Mouse (Mus musculus) intestine, embryonic 15.5 days (tissue): ENCODE measurements around the gene Actr1a. TPM values are rescaled to one million over a fixed set of nuclear protein-coding genes. Genes with fewer than 3 reads are reported as not detected.

Source experiments
- ATAC-seq: fragments of 200-750 bp; cut with Nextera tagmentation; 2 replicates; pipeline ENCODE4 v1.8.0; 2017; ENCODE audit warnings: moderate TSS enrichment, moderate library complexity
- H3K27ac ChIP-seq: fragments of 300-500 bp; sonication (generic); 2 replicates; pipeline ENCODE4 v1.5.1; 2015; ENCODE audit warnings: mild to moderate bottlenecking, inconsistent platforms
- H3K27me3 ChIP-seq: fragments of 300-500 bp; sonication (generic); replicated peaks from 2 replicates; pipeline ENCODE4 v1.6.1; 2015; ENCODE audit warnings: inconsistent platforms
- H3K36me3 ChIP-seq: fragments of 300-500 bp; sonication (generic); 2 replicates; pipeline ENCODE4 v1.6.1; 2015; ENCODE audit warnings: inconsistent platforms
- H3K4me1 ChIP-seq: fragments of 300-500 bp; sonication (generic); replicated peaks from 2 replicates; pipeline ENCODE4 v1.6.1; 2015; ENCODE audit warnings: inconsistent platforms
- H3K4me2 ChIP-seq: fragments of 300-500 bp; sonication (generic); replicated peaks from 2 replicates; pipeline ENCODE4 v1.6.1; 2015; ENCODE audit warnings: mild to moderate bottlenecking, inconsistent platforms
- H3K4me3 ChIP-seq: fragments of 300-500 bp; sonication (generic); replicated peaks from 2 replicates; pipeline ENCODE4 v1.5.1; 2015; ENCODE audit warnings: inconsistent platforms
- H3K9ac ChIP-seq: fragments of 300-500 bp; sonication (generic); 2 replicates; pipeline ENCODE4 v1.6.1; 2015; ENCODE audit warnings: inconsistent platforms
- H3K9me3 ChIP-seq: fragments of 300-500 bp; sonication (generic); 2 replicates; pipeline ENCODE4 v1.6.1; 2016; ENCODE audit warnings: inconsistent platforms
- WGBS: fragments of 180-500 bp; shearing (Covaris S2); methylation state at CpG from one replicate; pipeline ENCODE4 v1.1.7; 2015; 5-methylcytosine and 5-hydroxymethylcytosine counted together
- polyA plus RNA-seq: library from polyadenylated mRNA; unstranded; fragments of >200 nt; fragmentation: Nextera tagmentation; extraction: Ambion mirVana; gene quantifications from 2 replicates; pipeline ENCODE4 v1.2.1, GENCODE M21; 2015

Gene Actr1a
- polyA plus RNA-seq, 1 experiment from 2014 or later: 114 TPM

DNA sequence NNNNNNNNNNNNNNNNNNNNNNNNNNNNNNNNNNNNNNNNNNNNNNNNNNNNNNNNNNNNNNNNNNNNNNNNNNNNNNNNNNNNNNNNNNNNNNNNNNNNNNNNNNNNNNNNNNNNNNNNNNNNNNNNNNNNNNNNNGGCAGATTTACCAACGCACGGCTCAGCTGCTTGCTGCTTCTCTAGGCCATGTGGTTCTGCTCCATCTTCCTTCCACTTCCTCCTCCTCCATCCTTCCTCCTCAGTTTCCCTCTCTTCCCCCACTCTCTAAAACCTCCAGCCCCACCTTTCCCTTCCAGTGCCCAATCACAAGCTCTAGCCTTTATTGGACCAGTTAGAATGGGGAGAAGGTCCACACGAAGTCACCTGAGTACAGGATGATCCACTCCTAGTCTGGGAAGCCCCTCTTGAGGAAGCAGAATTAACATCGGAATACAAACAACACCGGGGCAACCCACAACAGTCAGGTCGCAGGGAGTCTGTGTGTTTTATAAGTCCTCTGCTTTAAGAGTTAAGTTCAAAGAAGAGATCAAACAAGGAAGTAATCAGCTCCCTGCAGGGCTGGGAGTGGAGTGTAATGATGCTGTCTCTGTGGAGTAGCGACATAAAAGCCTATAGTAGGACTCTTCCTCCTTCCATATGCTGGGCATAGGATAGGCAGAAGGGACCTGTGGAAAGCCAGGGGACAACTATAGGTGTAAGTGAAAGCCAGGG lies 50.7 kb downstream of the Actr1a start:
- 19% methylated on average over 7 of the region's 7 CpGs for WGBS
- Histone ChIP-seq H3K9ac (no peak overlapping the region), H3K27ac (no peak overlapping the region), H3K27me3 (no peaks in the 10 kb centered on the region), H3K4me2 (no peak overlapping the region), H3K36me3 (no peaks in the 10 kb centered on the region), H3K4me1 (peaks cover 12% of the 10 kb centered on the region), H3K9me3 (no peaks in the 10 kb centered on the region), H3K4me3 (no peak overlapping the region)
- no peak for ATAC-seq

DNA sequence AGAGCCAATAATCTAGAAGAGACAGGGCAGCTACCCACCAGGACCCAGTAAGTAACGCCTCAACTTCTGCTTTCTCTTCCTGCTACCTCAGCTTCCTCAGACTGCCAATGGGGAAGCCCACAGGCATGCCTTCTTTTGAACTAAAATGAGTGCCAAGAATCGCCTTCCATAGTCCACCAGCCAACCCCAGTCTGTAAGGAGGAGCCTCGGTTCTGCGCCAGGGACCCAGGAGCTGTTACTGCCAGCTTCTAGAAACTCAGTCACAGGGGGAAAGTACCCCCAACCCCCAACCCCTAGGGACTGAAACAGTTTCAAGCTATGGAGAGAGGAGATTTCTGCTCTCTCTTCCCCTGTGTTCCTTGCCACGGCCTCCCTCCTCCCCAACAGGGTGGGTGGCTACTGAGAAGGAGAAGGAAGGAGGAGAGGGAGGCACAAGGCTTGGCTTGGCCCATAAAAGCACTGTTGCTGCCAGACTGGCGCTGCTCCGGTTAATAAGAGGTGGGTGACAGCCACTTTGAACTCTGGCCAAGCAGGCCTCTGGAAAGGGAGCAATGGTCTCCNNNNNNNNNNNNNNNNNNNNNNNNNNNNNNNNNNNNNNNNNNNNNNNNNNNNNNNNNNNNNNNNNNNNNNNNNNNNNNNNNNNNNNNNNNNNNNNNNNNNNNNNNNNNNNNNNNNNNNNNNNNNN lies 56.1 kb downstream of the Actr1a start:
- ATAC-seq: 0 out of 2 replicates have a peak, but pooled peaks have one; percentile 11
- Histone ChIP-seq H3K9ac (no peak overlapping the region), H3K4me2 (peak overlapping the region; percentile 48; the same call in 1 of the 2 replicates), H3K4me1 (peaks cover 6% of the 10 kb centered on the region), H3K27ac (0 out of 2 replicates have a peak overlapping the region, but pooled peaks have one; percentile 17), H3K9me3 (no peaks in the 10 kb centered on the region), H3K4me3 (no peak overlapping the region), H3K36me3 (no peaks in the 10 kb centered on the region), H3K27me3 (no peaks in the 10 kb centered on the region)
- 64% methylated on average over 7 of the region's 7 CpGs for WGBS

DNA sequence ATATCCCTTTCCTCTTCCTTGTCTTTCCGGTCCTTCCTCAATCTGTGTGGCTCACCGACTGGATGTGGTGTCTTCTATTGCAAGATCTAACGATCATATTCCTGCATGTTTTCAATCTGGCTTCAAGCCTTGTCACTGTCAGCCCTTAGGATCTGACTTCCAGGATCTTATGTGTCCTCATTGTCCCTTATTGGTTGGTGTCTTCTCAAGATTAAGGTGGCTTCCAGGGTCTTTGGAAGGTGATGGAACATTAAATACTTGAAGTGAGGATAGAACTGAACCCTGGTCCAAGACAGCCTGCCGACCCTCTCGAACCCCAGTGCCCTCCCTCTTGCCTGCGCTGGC lies 56.6 kb downstream of the Actr1a start:
- Histone ChIP-seq H3K9me3 (no peaks in the 10 kb centered on the region), H3K27me3 (no peaks in the 10 kb centered on the region), H3K36me3 (no peaks in the 10 kb centered on the region), H3K4me3 (peak overlapping the region; percentile 79), H3K27ac (0 out of 2 replicates have a peak overlapping the region, but pooled peaks have one; percentile 17), H3K4me2 (peak overlapping the region; percentile 48), H3K4me1 (peaks cover 6% of the 10 kb centered on the region), H3K9ac (no peak overlapping the region)
- ATAC-seq: no peak; the same call in 1 of the 2 replicates
- 49% methylated on average over 6 of the region's 6 CpGs for WGBS

DNA sequence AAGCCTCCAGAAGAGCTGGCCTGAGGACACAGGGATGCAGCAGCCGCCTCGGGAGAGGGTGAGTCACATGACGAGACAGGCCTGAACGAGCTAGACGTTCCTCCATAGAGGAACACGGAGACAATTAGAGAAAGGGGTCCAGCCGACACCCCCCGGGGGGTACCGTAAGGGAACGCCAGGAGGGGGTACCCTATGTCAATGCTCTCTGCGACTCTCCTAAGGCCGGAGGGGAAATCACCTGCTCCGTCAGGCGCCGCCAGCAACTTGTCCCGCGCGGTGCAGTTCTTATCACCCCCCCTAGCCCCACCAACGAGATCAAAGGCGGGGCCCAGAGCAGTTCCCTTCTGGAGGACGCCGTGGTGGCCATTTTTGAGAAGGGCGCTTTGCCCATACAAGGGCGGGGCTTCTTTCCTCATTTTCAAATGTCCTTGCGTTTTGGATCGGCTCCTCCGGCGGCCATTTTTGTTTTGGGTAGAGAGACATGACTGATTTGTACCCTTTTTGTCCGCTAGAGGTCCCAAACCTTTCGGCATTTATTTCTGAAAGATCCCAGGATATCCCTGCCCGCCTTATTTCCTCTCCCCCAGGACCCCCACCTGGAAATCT lies 57.1 kb downstream of the Actr1a start, which contains the start of gene Cuedc2:
Gene Cuedc2 (minus strand): TSS at position 372 of the 606 bp plus-strand sequence.
- H3K27me3 ChIP-seq: no peaks in the 10 kb centered on the region
- no peaks in the 10 kb centered on the region for H3K36me3 ChIP-seq
- H3K4me1 ChIP-seq: peaks cover 6% of the 10 kb centered on the region
- no peaks in the 10 kb centered on the region for H3K9me3 ChIP-seq
- H3K27ac ChIP-seq: 0 out of 2 replicates have a peak within 1 kb of the TSS, but pooled peaks have one; percentile 33
- peak within 1 kb of the TSS; percentile 78 for H3K4me2 ChIP-seq
- under 1% methylated on average over 31 of the region's 31 CpGs for WGBS
- peak within 1 kb of the TSS; percentile 79 for H3K4me3 ChIP-seq
- H3K9ac ChIP-seq: peak within 1 kb of the TSS; percentile 82
- peak; percentile 92 for ATAC-seq

DNA sequence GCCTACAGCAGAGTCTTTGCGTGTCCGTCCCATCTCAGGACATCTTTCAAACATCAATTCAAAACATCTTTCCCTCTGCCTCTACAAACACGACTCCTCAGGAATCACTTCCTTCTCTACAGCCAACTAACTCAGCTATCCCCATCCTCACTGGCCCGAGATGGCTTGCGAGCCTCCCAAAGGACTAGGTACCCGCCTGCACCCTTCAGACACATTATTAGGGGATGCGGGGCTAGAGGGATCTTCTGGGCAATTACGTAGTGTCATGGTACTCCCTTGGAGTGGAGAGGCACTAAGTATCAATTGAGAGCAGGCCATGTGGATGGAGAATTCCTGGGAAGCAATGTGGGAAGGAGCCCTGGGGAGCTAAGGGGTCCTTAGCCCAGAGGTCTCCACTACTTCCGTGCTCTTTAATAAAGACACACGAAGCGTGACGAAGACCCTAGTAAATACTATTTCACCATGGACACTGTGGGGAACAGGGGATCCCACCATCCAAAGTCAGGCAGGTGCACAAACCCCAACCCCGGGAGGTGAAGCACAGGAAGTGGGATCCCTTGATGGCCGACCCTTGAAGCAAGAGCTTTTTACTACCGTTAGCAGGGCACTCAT lies 57.7 kb downstream of the Actr1a start:
- ATAC-seq: no peak
- Histone ChIP-seq H3K9me3 (no peaks in the 10 kb centered on the region), H3K4me2 (peak overlapping the region; percentile 78), H3K4me1 (peaks cover 6% of the 10 kb centered on the region), H3K27me3 (no peaks in the 10 kb centered on the region), H3K9ac (peak overlapping the region; percentile 82), H3K4me3 (peak overlapping the region; percentile 79), H3K36me3 (no peaks in the 10 kb centered on the region), H3K27ac (0 out of 2 replicates have a peak overlapping the region, but pooled peaks have one; percentile 33)
- WGBS: 35% methylated on average over 15 of the region's 15 CpGs

DNA sequence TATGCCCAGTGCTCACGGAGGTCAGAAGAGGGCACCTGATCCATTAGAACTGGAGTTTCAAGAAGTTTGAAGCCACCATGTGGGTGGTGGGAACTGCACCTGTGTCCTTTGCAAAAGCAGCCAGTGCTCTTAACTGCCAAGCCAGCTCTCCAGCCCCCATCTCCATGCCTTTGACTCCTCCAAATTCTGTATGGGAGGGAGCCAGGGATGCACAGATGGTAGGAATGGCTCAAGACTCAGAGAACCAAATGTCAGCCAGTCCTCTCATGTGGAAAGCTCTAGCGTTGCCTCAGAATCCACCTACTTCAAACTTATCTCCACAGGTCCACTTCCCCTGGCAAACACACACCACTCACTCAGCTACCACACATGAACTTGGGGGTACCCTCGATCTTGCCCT lies 61.6 kb downstream of the Actr1a start:
- no peak overlapping the region for H3K4me2 ChIP-seq
- H3K4me3 ChIP-seq: no peak overlapping the region
- 88% methylated on average over 3 of the region's 3 CpGs for WGBS

DNA sequence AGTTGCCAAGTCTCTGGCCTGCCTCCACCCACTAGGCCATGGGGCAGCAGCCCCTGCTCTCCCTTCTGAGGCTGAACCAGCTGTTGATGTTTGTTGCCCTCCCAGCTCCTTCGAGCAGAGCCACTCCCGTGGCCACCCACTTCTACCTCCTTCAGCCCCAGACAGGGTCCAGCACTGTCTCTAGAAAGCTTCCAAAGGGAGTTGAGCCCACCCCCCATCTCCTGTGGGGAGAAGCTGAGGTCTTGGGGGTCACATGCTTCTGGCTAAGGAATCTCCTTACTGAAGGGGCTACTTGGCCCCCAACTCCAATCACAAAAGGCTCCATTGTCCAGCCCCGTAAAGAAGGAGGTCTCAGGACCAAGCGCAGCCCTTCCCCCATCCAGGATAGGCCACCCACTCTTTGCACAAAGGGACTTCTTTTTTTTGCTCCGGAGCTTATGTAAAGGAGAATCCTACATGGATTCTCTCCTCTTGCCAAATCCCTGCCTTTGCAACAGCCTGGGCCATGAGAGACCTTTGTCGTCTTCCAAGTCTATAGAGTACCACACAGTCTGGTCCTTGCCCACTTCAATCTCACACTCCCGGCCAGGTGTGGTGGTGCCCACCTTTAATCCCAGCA lies 62.7 kb downstream of the Actr1a start:
- Histone ChIP-seq H3K27me3 (no peaks in the 10 kb centered on the region), H3K4me1 (peaks cover 16% of the 10 kb centered on the region), H3K4me2 (no peak overlapping the region), H3K9ac (no peak overlapping the region), H3K9me3 (no peaks in the 10 kb centered on the region), H3K36me3 (0 out of 2 replicates have a peak, but pooled peaks cover 8% of the 10 kb centered on the region), H3K27ac (no peak overlapping the region), H3K4me3 (no peak overlapping the region)
- no peak for ATAC-seq
- WGBS: 69% methylated on average over 7 of the region's 7 CpGs

More for the DNA sequence above, 61.6 kb downstream of the Actr1a start:
- Histone ChIP-seq H3K4me1 (peaks cover 14% of the 10 kb centered on the region), H3K27me3 (no peaks in the 10 kb centered on the region), H3K36me3 (0 out of 2 replicates have a peak, but pooled peaks cover 8% of the 10 kb centered on the region), H3K9me3 (no peaks in the 10 kb centered on the region), H3K27ac (no peak overlapping the region), H3K9ac (no peak overlapping the region)
- ATAC-seq: no peak

DNA sequence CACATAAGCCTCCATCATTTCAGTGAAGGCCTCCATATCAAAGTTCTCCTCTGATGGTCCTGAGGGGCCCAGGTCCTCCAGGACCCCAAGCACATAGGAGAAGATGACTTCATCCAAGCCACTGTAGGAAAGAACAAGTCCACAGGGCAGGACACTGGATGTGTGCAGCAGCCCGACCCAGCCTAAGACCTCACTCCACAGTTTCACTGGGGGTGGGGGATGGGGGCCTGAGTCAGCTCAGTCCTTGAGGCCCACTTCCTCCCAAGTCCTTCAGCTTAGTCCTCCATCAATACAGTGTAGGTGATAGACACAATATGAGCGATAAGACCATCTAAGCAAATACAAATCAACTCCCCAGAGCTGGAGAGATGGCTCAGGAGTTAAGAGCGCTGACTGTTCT lies 63.6 kb downstream of the Actr1a start:
- Histone ChIP-seq H3K36me3 (0 out of 2 replicates have a peak, but pooled peaks cover 8% of the 10 kb centered on the region), H3K4me1 (peaks cover 20% of the 10 kb centered on the region), H3K9ac (no peak overlapping the region), H3K27me3 (peaks cover 2% of the 10 kb centered on the region), H3K9me3 (no peaks in the 10 kb centered on the region), H3K27ac (no peak overlapping the region), H3K4me3 (no peak overlapping the region), H3K4me2 (no peak overlapping the region)
- whole genome bisulfite sequencing: 78% methylated on average over 3 of the region's 3 CpGs
- no peak for ATAC-seq

DNA sequence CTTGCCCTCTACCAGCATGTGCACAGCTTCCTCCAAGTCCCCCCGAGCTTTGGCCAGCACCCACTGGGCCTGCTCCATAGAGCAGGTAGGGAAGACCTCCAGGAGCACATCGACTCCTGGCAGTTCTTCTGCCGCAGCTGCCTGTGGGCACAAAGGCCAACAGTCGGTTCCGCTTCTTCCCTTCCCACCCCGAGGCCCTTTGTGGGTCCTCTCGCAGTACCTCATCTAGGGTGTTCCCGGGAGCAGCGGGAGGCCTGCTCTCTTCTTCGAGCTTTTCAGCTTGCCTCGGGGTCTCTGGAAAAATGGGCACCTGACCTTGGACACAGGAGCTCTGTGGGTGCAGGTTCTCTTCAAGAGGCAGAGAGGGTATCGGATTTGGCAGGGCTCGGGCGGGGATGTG lies 64.2 kb downstream of the Actr1a start:
- no peak for ATAC-seq
- no peak overlapping the region for H3K27ac ChIP-seq
- H3K9me3 ChIP-seq: no peaks in the 10 kb centered on the region
- H3K9ac ChIP-seq: no peak overlapping the region
- H3K36me3 ChIP-seq: 0 out of 2 replicates have a peak, but pooled peaks cover 8% of the 10 kb centered on the region
- no peak overlapping the region for H3K4me2 ChIP-seq
- H3K4me1 ChIP-seq: peaks cover 26% of the 10 kb centered on the region
- WGBS: 90% methylated on average over 14 of the region's 14 CpGs
- H3K4me3 ChIP-seq: no peak overlapping the region
- peaks cover 8% of the 10 kb centered on the region for H3K27me3 ChIP-seq

DNA sequence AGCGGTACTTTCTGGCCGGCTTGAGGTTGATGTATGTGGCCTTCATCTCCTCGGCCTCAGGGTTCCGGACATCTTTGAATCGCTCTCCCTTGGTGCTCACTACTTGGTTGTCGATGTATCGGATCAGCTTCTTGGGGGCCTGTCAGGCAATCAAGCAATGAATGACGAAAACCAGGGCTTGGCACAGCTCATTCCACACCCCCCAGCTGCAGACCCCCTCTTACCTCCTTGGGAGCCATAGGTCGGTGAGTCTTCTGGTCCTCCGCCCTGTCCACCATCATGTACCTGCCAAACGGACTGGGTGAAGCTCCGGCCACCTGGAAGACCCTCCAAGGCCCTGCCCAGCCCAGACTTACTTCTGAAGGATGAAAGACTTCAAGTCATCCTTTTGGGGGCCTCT lies 64.9 kb downstream of the Actr1a start:
- no peak for ATAC-seq
- Histone ChIP-seq H3K36me3 (0 out of 2 replicates have a peak, but pooled peaks cover 8% of the 10 kb centered on the region), H3K4me2 (no peak overlapping the region), H3K4me1 (peaks cover 27% of the 10 kb centered on the region), H3K9me3 (no peaks in the 10 kb centered on the region), H3K4me3 (no peak overlapping the region), H3K9ac (no peak overlapping the region), H3K27me3 (peaks cover 13% of the 10 kb centered on the region), H3K27ac (no peak overlapping the region)
- WGBS: 90% methylated on average over 12 of the region's 12 CpGs

DNA sequence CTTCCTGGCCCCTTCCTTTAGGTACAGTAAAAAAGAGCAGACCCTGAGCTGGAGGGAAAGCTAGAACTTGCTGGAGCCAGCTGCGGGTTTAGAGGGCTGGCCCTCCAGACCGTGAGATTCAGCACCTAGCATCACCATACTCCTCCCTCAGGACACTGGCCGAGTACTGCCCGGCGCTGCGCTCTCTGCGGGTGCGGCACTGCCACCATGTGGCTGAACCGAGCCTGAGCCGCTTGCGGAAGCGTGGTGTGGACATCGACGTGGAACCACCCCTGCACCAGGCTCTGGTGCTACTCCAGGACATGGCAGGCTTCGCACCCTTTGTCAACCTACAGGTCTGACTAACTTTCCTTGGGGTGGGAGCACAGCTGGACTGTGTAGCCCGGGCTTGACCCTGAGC lies 65.6 kb downstream of the Actr1a start:
- H3K9ac ChIP-seq: no peak overlapping the region
- no peak overlapping the region; the same call in 1 of the 2 replicates for H3K4me3 ChIP-seq
- peak overlapping the region; percentile 99 for H3K4me2 ChIP-seq
- H3K9me3 ChIP-seq: no peaks in the 10 kb centered on the region
- H3K36me3 ChIP-seq: 0 out of 2 replicates have a peak, but pooled peaks cover 8% of the 10 kb centered on the region
- H3K27me3 ChIP-seq: peaks cover 19% of the 10 kb centered on the region
- ATAC-seq: peak; percentile 53
- no peak overlapping the region for H3K27ac ChIP-seq
- peaks cover 27% of the 10 kb centered on the region for H3K4me1 ChIP-seq
- WGBS: 6% methylated on average over 16 of the region's 16 CpGs
